Mouse (Mus musculus) ES-Bruce4 (cell line): ENCODE results near the gene Nlrp3. TPM values are rescaled to one million over a fixed set of nuclear protein-coding genes. Genes with fewer than 3 reads are reported as not detected.

Source experiments
- H3K27ac ChIP-seq: 2 replicates; pipeline ENCODE4 v1.5.1; 2012; ENCODE audit warnings: low read length, inconsistent platforms; ENCODE audit not compliant: insufficient read depth
- H3K27me3 ChIP-seq: 2 replicates; pipeline ENCODE4 v1.6.1; 2012; ENCODE audit warnings: mild to moderate bottlenecking, low read length, inconsistent platforms; ENCODE audit not compliant: control insufficient read depth, poor library complexity, insufficient read depth, severe bottlenecking
- H3K36me3 ChIP-seq: 2 replicates; pipeline ENCODE4 v1.6.1; 2012; ENCODE audit warnings: inconsistent platforms, mild to moderate bottlenecking, low read length, moderate library complexity; ENCODE audit not compliant: control insufficient read depth, poor library complexity, insufficient read depth, severe bottlenecking
- H3K4me1 ChIP-seq: one replicate; pipeline ENCODE4 v1.8.1; 2011; ENCODE audit warnings: low read length; ENCODE audit not compliant: control insufficient read depth, insufficient read depth
- H3K4me3 ChIP-seq: 2 replicates; pipeline ENCODE4 v1.5.1; 2011; ENCODE audit warnings: low read depth, mild to moderate bottlenecking, low read length
- H3K9ac ChIP-seq: 2 replicates; pipeline ENCODE4 v1.6.1; 2012; ENCODE audit warnings: low read depth, mild to moderate bottlenecking, inconsistent platforms; ENCODE audit not compliant: poor library complexity, severe bottlenecking
- H3K9me3 ChIP-seq: replicated peaks from 2 replicates; pipeline ENCODE4 v1.6.1; 2012; ENCODE audit warnings: mild to moderate bottlenecking, low read length, inconsistent platforms; ENCODE audit not compliant: control insufficient read depth, poor library complexity, insufficient read depth, severe bottlenecking
- CTCF ChIP-seq: IDR thresholded peaks from one replicate; pipeline ENCODE4 v1.8.1; 2011; ENCODE audit warnings: low read depth, low read length
- EP300 ChIP-seq: IDR thresholded peaks from 2 replicates; pipeline ENCODE4 v1.6.1; 2011; ENCODE audit warnings: low read depth, low read length; ENCODE audit not compliant: insufficient read depth
- POLR2A ChIP-seq: IDR thresholded peaks from one replicate; pipeline ENCODE4 v1.8.1; 2011; ENCODE audit warnings: low read length; ENCODE audit not compliant: insufficient read depth
- polyA plus RNA-seq: library from polyadenylated mRNA; stranded (reverse); fragments of >200 nt; gene quantifications from 2 replicates; pipeline ENCODE4 v1.2.4, GENCODE M21; 2011; ENCODE audit warnings: low read depth; ENCODE audit not compliant: missing spikeins, insufficient read depth, insufficient read length

Nlrp3 gene
- polyA plus RNA-seq, 1 experiment: not detected

- H3K27me3 ChIP-seq: no peaks in the 10 kb centered on the region
- H3K4me1 ChIP-seq: peaks cover 5% of the 10 kb centered on the region
- no peaks in the 10 kb centered on the region for H3K9me3 ChIP-seq
- peaks cover 34% of the 10 kb centered on the region for H3K36me3 ChIP-seq
- H3K4me3 ChIP-seq: peak overlapping the region; percentile 86
- peak overlapping the region; percentile 90 for H3K9ac ChIP-seq
- TF ChIP-seq POLR2A (no peak), CTCF (no peak), EP300 (no peak)
- H3K27ac ChIP-seq: peak overlapping the region; percentile 66
Observed at GRCm38 (mm10) chr11:59505839-59506712, 35.3 kb upstream of the Nlrp3 start.

- Histone ChIP-seq H3K27me3 (no peaks in the 10 kb centered on the region), H3K36me3 (peaks cover 28% of the 10 kb centered on the region), H3K9ac (peak overlapping the region; percentile 90), H3K4me1 (peaks cover 5% of the 10 kb centered on the region), H3K9me3 (no peaks in the 10 kb centered on the region), H3K27ac (peak overlapping the region; percentile 42), H3K4me3 (peak overlapping the region; percentile 76)
- TF ChIP-seq EP300 (no peak), POLR2A (no peak), CTCF (no peak)
Observed at GRCm38 (mm10) chr11:59506713-59507074, 34.7 kb upstream of the Nlrp3 start.

- peak; percentile 65; the same call in 1 of the 2 replicates for TF ChIP-seq EP300
- no peak for TF ChIP-seq POLR2A
- no peak for TF ChIP-seq CTCF
- Histone ChIP-seq H3K9me3 (no peaks in the 10 kb centered on the region), H3K27ac (peak overlapping the region; percentile 90)
Observed at GRCm38 (mm10) chr11:59511558-59511957, 29.8 kb upstream of the Nlrp3 start.

GRCm38 (mm10) chr11:59512733-59513132 lies 28.6 kb upstream of the Nlrp3 start:
- no peaks in the 10 kb centered on the region for H3K36me3 ChIP-seq
- H3K27me3 ChIP-seq: no peaks in the 10 kb centered on the region
- H3K4me3 ChIP-seq: no peak overlapping the region
- peak overlapping the region; percentile 10; the same call in 1 of the 2 replicates for H3K27ac ChIP-seq
- no peaks in the 10 kb centered on the region for H3K9me3 ChIP-seq
- H3K4me1 ChIP-seq: peaks cover 8% of the 10 kb centered on the region
- TF ChIP-seq EP300 (no peak), POLR2A (no peak), CTCF (no peak)
- no peak overlapping the region for H3K9ac ChIP-seq

More at GRCm38 (mm10) chr11:59511558-59511957, 29.8 kb upstream of the Nlrp3 start:
- H3K9ac ChIP-seq: no peak overlapping the region
- no peaks in the 10 kb centered on the region for H3K27me3 ChIP-seq
- H3K36me3 ChIP-seq: no peaks in the 10 kb centered on the region
- H3K4me3 ChIP-seq: no peak overlapping the region
- peaks cover 8% of the 10 kb centered on the region for H3K4me1 ChIP-seq

GRCm38 (mm10) chr11:59513556-59513955 lies 27.8 kb upstream of the Nlrp3 start:
- no peak for TF ChIP-seq CTCF
- no peak for TF ChIP-seq POLR2A
- TF ChIP-seq EP300: no peak
- Histone ChIP-seq H3K27me3 (no peaks in the 10 kb centered on the region), H3K4me3 (no peak overlapping the region), H3K9ac (no peak overlapping the region), H3K4me1 (peaks cover 8% of the 10 kb centered on the region), H3K36me3 (no peaks in the 10 kb centered on the region), H3K9me3 (no peaks in the 10 kb centered on the region), H3K27ac (no peak overlapping the region)

GRCm38 (mm10) chr11:59514381-59514780 lies 27.0 kb upstream of the Nlrp3 start:
- Histone ChIP-seq H3K4me3 (no peak overlapping the region), H3K27ac (peak overlapping the region; percentile 23; the same call in 1 of the 2 replicates), H3K9me3 (no peaks in the 10 kb centered on the region), H3K36me3 (no peaks in the 10 kb centered on the region), H3K4me1 (peaks cover 8% of the 10 kb centered on the region), H3K27me3 (no peaks in the 10 kb centered on the region), H3K9ac (no peak overlapping the region)
- TF ChIP-seq CTCF: no peak
- no peak for TF ChIP-seq POLR2A
- TF ChIP-seq EP300: no peak
